Mouse (Mus musculus): ENCODE results near the gene Dtymk. TPM values are rescaled to one million over a fixed set of nuclear protein-coding genes. Genes with fewer than 3 reads are reported as not detected.
A peak's percentile ranks its signal among the peaks of the same experiment; 100 is the strongest.
"Not testable (repeated sequence)": the region's sequence is repeated elsewhere in the genome, so short reads cannot be mapped to it uniquely, and the experiment has no call there.

Dtymk gene
- total RNA-seq (2021): 10 to 100 TPM; 14.1 to 18.6 TPM
- long read RNA-seq, experiment 1, transcript Dtymk-201 (5 exons, 1,003 nt): major isoform, 9 of 18 reads
- long read RNA-seq, experiment 1, partial matches to known transcripts: 2 of 18 reads
- long read RNA-seq, experiment 1, other reads (novel, unspliced or antisense): 6 of 18 reads
- long read RNA-seq, experiment 2, transcript Dtymk-201 (5 exons, 1,003 nt): major isoform, 6 of 15 reads
- long read RNA-seq, experiment 2, partial matches to known transcripts: 3 of 15 reads
- long read RNA-seq, experiment 2, other reads (novel, unspliced or antisense): 2 of 15 reads

DNA sequence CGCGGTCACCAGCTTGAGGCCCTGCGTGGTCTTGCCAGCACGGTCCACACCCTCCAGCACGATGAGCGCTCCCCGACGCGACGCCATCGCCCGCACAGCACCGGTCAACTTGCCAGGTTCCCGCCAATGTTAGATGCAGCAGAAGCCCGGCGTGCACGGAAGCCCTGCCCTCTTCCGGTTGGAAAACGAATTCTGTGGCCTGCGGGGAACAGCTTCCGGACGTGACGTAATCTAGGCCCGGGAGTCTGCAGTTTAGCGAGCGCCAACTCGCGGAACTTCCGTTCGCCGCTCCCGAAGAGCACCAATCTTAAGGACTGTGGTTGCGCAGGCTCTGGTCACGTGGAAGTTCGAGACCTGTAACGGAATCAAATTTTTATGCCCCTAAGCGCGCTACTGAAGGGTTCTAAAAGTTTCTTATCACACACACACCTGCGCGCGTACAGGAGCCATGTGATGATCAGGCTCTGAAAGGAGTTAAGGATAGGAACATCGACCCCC, at the start of gene Dtymk:
TSS of gene Dtymk (minus strand) at position 194 of the 498 bp plus-strand sequence.
- peak; percentile 54 for TF ChIP-seq CTCF (IDR thresholded peaks at IDR 0.05)
- intact Hi-C loops (cut with DNase I): loop anchor here (2.0 to 10.0 kb wide), 4 partner anchors 47 to 287 kb away; partner anchors contain the start of genes Farp2 and Thap4

DNA sequence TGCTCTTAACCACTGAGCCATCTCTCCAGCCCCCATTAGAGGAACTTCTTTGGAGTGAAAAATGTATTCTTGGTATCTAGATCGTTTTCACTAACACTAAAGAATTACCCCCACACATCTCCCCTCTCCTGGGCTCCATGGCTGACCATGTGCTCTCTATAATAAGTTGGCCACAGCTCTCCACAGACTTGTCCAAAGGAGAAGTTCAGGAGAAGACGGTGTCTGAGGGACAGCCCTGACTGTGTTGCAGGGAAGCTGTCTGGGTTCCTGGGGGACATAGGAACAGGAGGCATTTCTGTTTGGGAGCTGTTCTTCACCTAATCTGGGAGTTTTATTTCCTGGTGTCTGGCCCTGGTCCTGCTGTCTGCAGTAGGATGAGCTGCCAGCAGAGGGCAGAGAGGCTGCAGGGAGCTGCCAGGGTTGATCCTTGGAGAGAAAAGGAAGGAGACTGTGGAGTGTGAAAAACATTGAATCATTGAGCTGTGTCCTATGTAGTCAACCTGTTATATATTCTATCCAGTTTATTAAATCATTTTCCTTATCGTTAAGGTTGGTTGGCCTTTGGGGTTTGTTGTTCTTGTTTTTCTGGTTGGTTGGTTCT, 44.1 kb upstream of the Dtymk start:
- H3K27ac ChIP-seq; H3K4me3 ChIP-seq; intact Hi-C loops (cut with DNase I); DNase-seq: not testable (repeated sequence)

More for the DNA sequence above, at the start of gene Dtymk:
- Histone ChIP-seq H3K27ac (peak within 1 kb of the TSS; percentile 99), H3K4me3 (peak within 1 kb of the TSS; percentile 91)
- peak; percentile 95 for DNase-seq

DNA sequence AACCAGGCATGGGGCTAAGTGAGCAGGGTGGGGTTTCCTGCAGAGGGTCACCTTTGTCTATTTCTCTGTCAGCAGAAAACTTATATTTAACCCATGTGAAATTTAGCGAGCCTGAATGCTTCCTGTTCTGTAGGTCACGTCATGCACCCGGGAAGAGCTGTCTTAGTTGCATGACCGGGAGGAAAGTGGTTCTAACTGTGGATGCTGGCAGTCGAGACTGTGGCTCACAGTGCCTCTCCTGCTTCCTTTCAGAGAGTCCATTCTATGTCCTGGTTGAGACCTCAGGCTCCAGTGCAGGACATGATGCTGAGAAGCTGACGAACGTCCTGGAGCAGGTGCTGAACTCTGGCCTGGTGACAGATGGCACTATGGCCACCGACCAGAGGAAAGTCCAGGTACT, 36.8 kb upstream of the Dtymk start:
- intact Hi-C loops (cut with DNase I): loop anchor here (10.0 kb wide), 1 partner anchor 236 kb away; no protein-coding TSS in a partner anchor
- H3K4me3 ChIP-seq, DNase-seq, H3K27ac ChIP-seq: not testable (repeated sequence)

DNA sequence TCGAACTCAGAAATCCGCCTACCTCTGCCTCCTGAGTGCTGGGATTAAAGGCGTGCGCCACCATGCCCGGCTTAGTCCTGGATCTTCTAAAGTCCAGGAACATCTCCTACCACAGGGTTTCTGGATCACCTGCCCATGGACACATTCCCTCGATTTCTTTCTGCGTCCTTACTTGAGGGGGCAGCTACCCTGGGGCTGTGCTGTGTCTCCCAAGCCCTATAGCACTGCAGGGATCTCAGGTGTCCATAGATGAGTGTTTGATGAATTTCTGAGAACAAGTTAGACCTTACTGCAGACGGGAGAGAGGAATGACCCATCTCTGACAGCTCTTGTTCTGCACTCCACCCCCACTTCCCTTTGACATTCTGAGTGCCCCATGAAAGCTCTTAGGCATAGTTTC, 35.6 kb upstream of the Dtymk start:
- intact Hi-C loops (cut with DNase I): loop anchor here (10.0 kb wide), 1 partner anchor 237 kb away; no protein-coding TSS in a partner anchor
- no peak for DNase-seq

DNA sequence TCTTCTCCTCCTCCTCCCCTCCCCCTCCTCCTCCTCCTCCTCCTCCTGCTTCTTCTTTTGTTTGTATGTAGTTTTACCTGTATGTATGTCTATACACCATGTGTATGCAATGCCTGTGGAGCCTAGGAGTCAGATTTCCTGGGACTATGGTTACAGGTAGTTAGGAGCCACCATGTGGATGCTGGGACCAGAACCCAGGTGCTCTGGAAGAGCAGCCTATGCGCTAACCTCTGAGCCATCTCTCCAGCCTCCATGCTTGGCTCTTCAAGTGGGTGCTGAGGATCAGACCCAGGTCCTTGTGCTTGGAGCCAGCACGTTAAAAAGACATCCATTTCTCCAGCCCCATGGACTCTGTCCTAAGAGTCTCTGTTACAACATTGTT, 34.8 kb upstream of the Dtymk start:
- no peak for TF ChIP-seq CTCF (IDR thresholded peaks at IDR 0.05)
- H3K27ac ChIP-seq: no peak overlapping the region
- no peak for DNase-seq
- intact Hi-C loops (cut with DNase I): loop anchor here (10.0 kb wide), 1 partner anchor 238 kb away; no protein-coding TSS in a partner anchor
- no peak overlapping the region for H3K4me3 ChIP-seq

More for the DNA sequence above, 35.6 kb upstream of the Dtymk start:
- TF ChIP-seq CTCF (IDR thresholded peaks at IDR 0.05): no peak
- Histone ChIP-seq H3K4me3 (no peak overlapping the region), H3K27ac (no peak overlapping the region)

DNA sequence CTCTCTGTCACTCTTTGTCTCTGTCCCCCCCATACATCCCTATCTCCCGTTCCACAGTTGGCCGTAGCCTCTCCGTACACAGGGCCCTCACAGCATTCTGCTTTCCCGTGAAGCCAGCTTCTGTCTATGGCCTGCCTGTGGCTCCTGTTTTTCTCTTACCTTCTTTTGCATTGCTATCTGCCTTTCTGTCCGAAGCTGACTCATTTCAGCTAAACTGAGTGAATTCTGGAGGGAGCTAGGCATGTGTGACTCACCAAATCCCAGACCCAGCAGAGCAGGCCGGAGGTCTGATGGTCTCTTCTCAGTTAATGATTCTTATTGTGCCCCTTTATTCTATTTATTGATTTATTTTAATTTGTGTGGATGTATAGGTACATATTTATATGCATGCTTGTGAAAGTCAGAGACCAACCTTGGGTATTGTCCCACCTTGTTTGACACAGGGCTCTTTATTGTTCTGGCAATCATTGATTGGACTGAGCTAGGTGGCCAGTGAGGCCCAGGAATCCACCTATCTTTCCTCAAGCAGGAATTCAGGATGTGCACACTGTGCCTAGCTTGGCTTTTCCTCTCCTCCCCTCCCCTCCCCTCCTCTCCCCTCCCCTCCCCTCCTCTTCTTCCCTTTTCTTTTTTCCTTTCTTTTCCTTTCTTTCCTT, 34.3 kb upstream of the Dtymk start:
- no peak overlapping the region for H3K4me3 ChIP-seq
- no peak for TF ChIP-seq CTCF (IDR thresholded peaks at IDR 0.05)
- H3K27ac ChIP-seq: no peak overlapping the region
- DNase-seq: no peak
- intact Hi-C loops (cut with DNase I): loop anchor here (10.0 kb wide), 1 partner anchor 239 kb away; no protein-coding TSS in a partner anchor

DNA sequence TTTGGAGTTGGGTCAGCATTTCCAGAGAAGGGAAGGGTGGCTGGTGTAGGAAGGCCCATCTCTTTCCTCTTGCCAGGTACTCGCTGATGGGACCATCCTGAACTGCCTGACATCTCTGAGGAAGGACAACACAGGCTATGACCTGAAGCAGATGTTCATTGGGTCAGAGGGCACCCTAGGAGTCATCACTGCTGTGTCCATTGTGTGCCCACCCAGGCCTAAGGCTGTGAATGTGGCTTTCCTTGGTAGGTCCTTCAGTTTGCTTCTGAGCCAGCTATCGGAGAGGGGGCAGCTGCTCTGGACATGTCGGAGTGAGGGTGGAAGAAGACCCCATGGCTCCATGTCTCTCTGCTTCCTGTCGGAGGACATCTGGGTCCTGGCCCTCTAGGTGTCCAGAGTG, 33.5 kb upstream of the Dtymk start:
- intact Hi-C loops (cut with DNase I): loop anchor here (10.0 kb wide), 1 partner anchor 240 kb away; no protein-coding TSS in a partner anchor

DNA sequence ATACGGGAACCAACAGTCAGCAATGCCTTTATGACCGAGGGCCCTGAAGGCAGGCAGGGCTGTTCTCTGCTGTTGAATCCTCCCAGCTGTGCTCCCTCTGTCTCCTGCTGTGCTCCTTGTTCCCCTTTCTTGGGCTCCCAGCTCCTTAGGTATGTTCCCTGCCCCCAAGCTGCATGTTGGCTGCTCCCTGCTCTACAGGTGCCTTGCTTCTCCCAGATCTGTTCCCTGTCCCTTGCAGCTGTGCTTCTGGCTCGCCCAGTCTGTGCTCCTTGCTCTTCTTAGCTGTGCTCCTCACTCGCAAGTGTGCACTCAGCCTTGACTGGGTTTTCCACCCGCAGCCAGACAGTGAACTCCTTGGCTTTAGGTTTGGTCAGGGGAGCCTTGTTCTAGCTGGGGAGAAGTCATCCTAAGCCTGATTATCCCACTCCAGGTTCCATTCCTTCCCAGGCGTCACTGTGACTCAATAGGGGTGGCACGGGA, 33.0 kb upstream of the Dtymk start:
- TF ChIP-seq CTCF (IDR thresholded peaks at IDR 0.05): no peak
- no peak for DNase-seq
- Histone ChIP-seq H3K4me3 (no peak overlapping the region), H3K27ac (no peak overlapping the region)
- intact Hi-C loops (cut with DNase I): loop anchor here (10.0 kb wide), 1 partner anchor 240 kb away; no protein-coding TSS in a partner anchor

More for the DNA sequence above, 33.5 kb upstream of the Dtymk start:
- TF ChIP-seq CTCF (IDR thresholded peaks at IDR 0.05): no peak
- Histone ChIP-seq H3K4me3 (no peak overlapping the region), H3K27ac (no peak overlapping the region)
- no peak for DNase-seq

DNA sequence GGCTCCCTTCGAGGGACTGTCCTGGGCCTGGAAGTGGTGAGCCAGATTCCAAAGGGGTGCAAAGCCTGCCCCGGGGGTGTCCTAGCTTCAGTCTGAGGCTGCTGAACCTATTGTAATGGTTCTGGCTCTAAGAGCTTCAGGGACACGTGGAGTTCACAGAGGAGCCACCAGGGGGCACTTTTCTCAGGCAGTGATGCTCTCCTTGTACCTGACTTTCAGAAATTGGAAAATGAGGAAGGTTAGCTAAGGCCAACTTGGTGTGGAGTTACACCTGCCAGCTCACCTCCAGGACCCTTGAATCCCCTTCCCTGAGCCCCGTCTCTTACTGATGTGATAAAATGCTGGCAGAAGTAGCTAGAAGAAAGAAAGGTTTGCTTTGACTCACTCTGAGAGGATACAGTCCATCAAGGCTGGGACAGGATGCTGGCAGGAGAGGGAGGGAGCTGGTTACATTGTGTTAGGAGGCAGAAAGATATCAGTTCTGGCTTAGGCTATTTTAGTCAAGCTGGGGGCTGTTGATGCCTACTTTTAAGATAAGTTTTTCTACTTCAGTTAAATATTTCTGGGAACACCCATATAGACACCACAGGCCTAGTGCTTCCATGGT, 31.1 kb upstream of the Dtymk start:
- not testable (repeated sequence) for DNase-seq, H3K4me3 ChIP-seq, H3K27ac ChIP-seq
- TF ChIP-seq CTCF (IDR thresholded peaks at IDR 0.05): peak; percentile 36
- intact Hi-C loops (cut with DNase I): loop anchor here (10.0 kb wide), 1 partner anchor 242 kb away; no protein-coding TSS in a partner anchor

DNA sequence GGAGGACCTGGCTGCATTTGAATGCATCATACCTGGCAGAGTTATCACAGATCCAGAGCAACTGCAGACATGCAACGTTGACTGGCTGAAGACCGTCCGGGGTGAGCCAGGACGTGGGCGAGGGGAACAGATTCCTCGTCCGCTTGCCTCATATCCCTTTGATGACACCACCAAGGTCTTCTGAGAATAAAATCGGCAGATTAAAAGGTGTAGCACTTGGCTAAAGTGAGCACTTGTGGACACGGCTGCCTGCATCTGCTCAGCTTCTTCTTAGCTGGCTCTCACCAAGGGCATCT, 24.8 kb upstream of the Dtymk start:
- H3K4me3 ChIP-seq: no peak overlapping the region
- intact Hi-C loops (cut with DNase I): no loop called here
- no peak overlapping the region for H3K27ac ChIP-seq
- no peak for TF ChIP-seq CTCF (IDR thresholded peaks at IDR 0.05)
- no peak for DNase-seq

DNA sequence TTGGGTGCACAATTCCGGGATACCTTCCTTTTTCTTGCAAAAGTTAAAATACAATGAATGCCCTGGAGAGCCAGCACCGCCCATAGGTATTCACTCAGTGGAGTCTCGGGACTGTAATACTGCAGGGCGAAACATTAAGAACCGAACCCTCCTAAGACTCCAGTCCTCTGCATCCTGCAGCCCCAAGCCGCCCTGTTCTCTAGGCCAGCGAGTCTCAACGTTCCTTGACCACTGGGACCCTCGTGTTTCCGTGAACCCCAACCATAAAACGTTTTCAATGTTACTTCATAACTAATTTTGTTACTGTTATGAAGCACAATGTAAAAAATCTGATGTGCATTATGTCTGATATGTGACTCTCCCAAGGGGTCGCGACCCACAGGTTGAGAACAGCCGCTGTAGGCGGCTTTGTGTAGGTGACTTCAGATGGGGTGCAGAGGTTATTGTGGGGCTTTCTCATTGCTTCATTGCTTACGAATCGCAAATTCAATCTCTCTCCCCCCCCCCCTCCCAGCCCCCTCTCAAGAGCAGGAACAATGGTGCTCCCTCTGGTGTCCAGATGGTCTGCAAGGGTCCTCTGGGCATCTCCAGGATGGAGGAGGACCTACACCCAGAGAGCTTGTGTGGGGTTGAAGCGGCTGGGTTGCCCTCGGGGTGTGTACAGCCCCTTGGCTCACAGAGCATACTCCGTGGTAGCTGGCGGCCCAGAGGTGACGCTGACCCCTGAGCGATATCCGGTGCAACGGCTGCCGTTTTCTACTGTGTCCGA, 24.2 kb upstream of the Dtymk start:
- H3K4me3 ChIP-seq: peak overlapping the region; percentile 77
- TF ChIP-seq CTCF (IDR thresholded peaks at IDR 0.05): no peak
- no peak for DNase-seq
- intact Hi-C loops (cut with DNase I): no loop called here
- H3K27ac ChIP-seq: peak overlapping the region; percentile 100

Data from gastrocnemius, adult 2 months (tissue).